Mouse (Mus musculus) limb, embryonic 13.5 days (tissue): Measurements from ENCODE around the gene Gm42372. TPM values are rescaled to one million over a fixed set of nuclear protein-coding genes. Genes with fewer than 3 reads are reported as not detected.

Experiments used
- ATAC-seq: fragments of 200-750 bp; cut with Nextera tagmentation; 2 replicates; pipeline ENCODE4 v1.8.0; 2017; ENCODE audit warnings: low read depth, moderate number of reproducible peaks, moderate TSS enrichment; ENCODE audit not compliant: low FRiP score
- H3K27ac ChIP-seq: fragments of 300-500 bp; sonication (generic); 2 replicates; pipeline ENCODE4 v1.5.1; 2015; ENCODE audit warnings: inconsistent platforms, mild to moderate bottlenecking, moderate library complexity
- H3K27me3 ChIP-seq: fragments of 300-500 bp; sonication (generic); 2 replicates; pipeline ENCODE4 v1.6.1; 2015; ENCODE audit warnings: mild to moderate bottlenecking, inconsistent platforms
- H3K36me3 ChIP-seq: fragments of 300-500 bp; sonication (generic); 2 replicates; pipeline ENCODE4 v1.6.1; 2015; ENCODE audit warnings: inconsistent platforms, mild to moderate bottlenecking, moderate library complexity
- H3K4me1 ChIP-seq: fragments of 300-500 bp; sonication (generic); 2 replicates; pipeline ENCODE4 v1.6.1; 2015; ENCODE audit warnings: inconsistent platforms
- H3K4me2 ChIP-seq: fragments of 300-500 bp; sonication (generic); replicated peaks from 2 replicates; pipeline ENCODE4 v1.6.1; 2015; ENCODE audit warnings: inconsistent platforms, mild to moderate bottlenecking, moderate library complexity
- H3K4me3 ChIP-seq: fragments of 300-500 bp; sonication (generic); 2 replicates; pipeline ENCODE4 v1.5.1; 2015; ENCODE audit warnings: moderate library complexity, mild to moderate bottlenecking, inconsistent platforms
- H3K9ac ChIP-seq: fragments of 300-500 bp; sonication (generic); 2 replicates; pipeline ENCODE4 v1.6.1; 2015; ENCODE audit warnings: mild to moderate bottlenecking, inconsistent platforms
- H3K9me3 ChIP-seq: fragments of 300-500 bp; sonication (generic); 2 replicates; pipeline ENCODE4 v1.6.1; 2016; ENCODE audit warnings: inconsistent platforms
- WGBS: fragments of 180-500 bp; shearing (Covaris S2); methylation state at CpG from one replicate; pipeline ENCODE4 v1.1.7; 2015; 5-methylcytosine and 5-hydroxymethylcytosine counted together
- polyA plus RNA-seq: library from polyadenylated mRNA; unstranded; fragments of >200 nt; fragmentation: Nextera tagmentation; extraction: Ambion mirVana; gene quantifications from 2 replicates; pipeline ENCODE4 v1.2.1, GENCODE M21; 2015

The Gm42372 gene
- polyA plus RNA-seq, 1 experiment from 2014 or later, result 0.27 TPM

DNA sequence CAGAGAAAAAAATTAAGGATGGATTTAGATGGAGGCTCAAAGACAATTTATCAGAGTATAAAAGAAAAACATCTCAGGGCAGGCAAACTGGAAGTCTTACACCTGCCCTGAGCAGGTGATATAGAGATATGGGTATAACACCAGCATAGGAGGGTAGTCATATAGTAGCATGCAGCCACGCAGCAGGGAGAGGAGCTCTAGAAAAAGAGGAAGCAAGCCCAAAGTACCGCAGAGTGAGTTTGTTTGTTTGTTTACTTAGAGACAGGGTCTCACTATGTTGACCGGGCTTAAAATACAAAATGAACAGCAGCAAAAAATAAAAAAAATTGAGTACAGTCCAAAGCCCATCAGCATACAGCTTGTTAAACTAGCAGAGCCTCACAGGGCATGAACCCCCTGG lies 11.7 kb upstream of the Gm42372 start:
- no peaks in the 10 kb centered on the region for H3K36me3 ChIP-seq
- no peaks in the 10 kb centered on the region for H3K9me3 ChIP-seq
- H3K4me1 ChIP-seq, result no peaks in the 10 kb centered on the region
- no peak for ATAC-seq
- H3K4me3 ChIP-seq, result no peak overlapping the region
- 86% methylated on average over 3 of the region's 3 CpGs for WGBS
- H3K9ac ChIP-seq, result no peak overlapping the region
- no peak overlapping the region for H3K4me2 ChIP-seq
- no peaks in the 10 kb centered on the region for H3K27me3 ChIP-seq
- no peak overlapping the region for H3K27ac ChIP-seq

DNA sequence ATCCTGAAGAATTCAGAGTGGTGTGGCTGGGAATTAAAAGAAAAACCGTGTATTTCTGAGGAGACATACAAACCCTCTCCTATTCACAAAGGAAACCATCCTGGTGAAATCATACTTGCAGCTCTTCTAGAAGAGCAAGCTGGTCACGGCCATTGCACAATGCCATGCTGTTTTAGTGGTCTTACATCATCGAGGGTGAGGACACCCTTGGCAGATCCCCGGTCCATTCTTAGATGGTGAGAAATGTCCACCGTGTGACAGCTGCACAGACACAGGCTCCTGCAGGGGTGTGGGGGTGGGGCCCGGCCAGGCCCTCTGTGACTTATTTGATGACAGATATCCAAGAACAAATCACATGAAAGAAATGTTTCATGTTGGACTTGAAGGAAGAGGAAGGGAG lies 8.9 kb upstream of the Gm42372 start:
- no peaks in the 10 kb centered on the region for H3K27me3 ChIP-seq
- H3K4me3 ChIP-seq, result no peak overlapping the region
- H3K9me3 ChIP-seq, result no peaks in the 10 kb centered on the region
- no peak overlapping the region for H3K27ac ChIP-seq
- 67% methylated on average over 6 of the region's 6 CpGs for WGBS
- ATAC-seq, result peak; percentile 72
- H3K9ac ChIP-seq, result no peak overlapping the region
- no peaks in the 10 kb centered on the region for H3K4me1 ChIP-seq
- H3K4me2 ChIP-seq, result no peak overlapping the region
- no peaks in the 10 kb centered on the region for H3K36me3 ChIP-seq

- no peak for ATAC-seq
- WGBS, result 64% methylated on average over 8 of the region's 8 CpGs
These were observed 6.6 kb upstream of the Gm42372 start for GRCm38 (mm10) chr7:16976298-16976697.

GRCm38 (mm10) chr7:16978173-16978572 lies 4.7 kb upstream of the Gm42372 start:
- no peak for ATAC-seq
- Histone ChIP-seq H3K4me2 (no peak overlapping the region), H3K4me3 (no peak overlapping the region), H3K4me1 (peaks cover 25% of the 10 kb centered on the region), H3K27ac (no peak overlapping the region), H3K9me3 (no peaks in the 10 kb centered on the region), H3K27me3 (no peaks in the 10 kb centered on the region), H3K36me3 (no peaks in the 10 kb centered on the region), H3K9ac (no peak overlapping the region)
- WGBS, result 82% methylated on average over 6 of the region's 6 CpGs

More at GRCm38 (mm10) chr7:16976298-16976697, 6.6 kb upstream of the Gm42372 start:
- Histone ChIP-seq H3K9ac (no peak overlapping the region), H3K36me3 (no peaks in the 10 kb centered on the region), H3K27me3 (no peaks in the 10 kb centered on the region), H3K9me3 (no peaks in the 10 kb centered on the region), H3K27ac (no peak overlapping the region), H3K4me2 (no peak overlapping the region), H3K4me3 (no peak overlapping the region), H3K4me1 (peaks cover 15% of the 10 kb centered on the region)

- Histone ChIP-seq H3K4me3 (no peak overlapping the region), H3K27me3 (no peaks in the 10 kb centered on the region), H3K4me1 (peaks cover 27% of the 10 kb centered on the region), H3K27ac (no peak overlapping the region), H3K9me3 (no peaks in the 10 kb centered on the region), H3K4me2 (no peak overlapping the region), H3K9ac (no peak overlapping the region), H3K36me3 (no peaks in the 10 kb centered on the region)
- no peak for ATAC-seq
- WGBS, result 92% methylated on average over 3 of the region's 3 CpGs
These were observed 4.3 kb upstream of the Gm42372 start for GRCm38 (mm10) chr7:16978593-16978992.

- peak overlapping the region; percentile 24 for H3K4me3 ChIP-seq
- peak overlapping the region; percentile 59 for H3K4me2 ChIP-seq
- H3K4me1 ChIP-seq, result peaks cover 30% of the 10 kb centered on the region
- peak; percentile 77 for ATAC-seq
- WGBS, result under 1% methylated on average over 12 of the region's 12 CpGs
- H3K27me3 ChIP-seq, result no peaks in the 10 kb centered on the region
- peak overlapping the region; percentile 85 for H3K27ac ChIP-seq
- H3K9ac ChIP-seq, result 0 out of 2 replicates have a peak overlapping the region, but pooled peaks have one; percentile 20
- no peaks in the 10 kb centered on the region for H3K36me3 ChIP-seq
- no peaks in the 10 kb centered on the region for H3K9me3 ChIP-seq
These were observed 2.5 kb upstream of the Gm42372 start for GRCm38 (mm10) chr7:16980348-16980747.

GRCm38 (mm10) chr7:16987541-16988149 lies 4.8 kb downstream of the Gm42372 start:
- 30% methylated on average over 7 of the region's 7 CpGs for WGBS
- no peaks in the 10 kb centered on the region for H3K27me3 ChIP-seq
- no peaks in the 10 kb centered on the region for H3K9me3 ChIP-seq
- no peak overlapping the region for H3K4me3 ChIP-seq
- no peaks in the 10 kb centered on the region for H3K36me3 ChIP-seq
- H3K4me1 ChIP-seq, result peaks cover 60% of the 10 kb centered on the region
- H3K9ac ChIP-seq, result no peak overlapping the region
- H3K4me2 ChIP-seq, result no peak overlapping the region
- ATAC-seq, result no peak
- peak overlapping the region; percentile 45 for H3K27ac ChIP-seq

DNA sequence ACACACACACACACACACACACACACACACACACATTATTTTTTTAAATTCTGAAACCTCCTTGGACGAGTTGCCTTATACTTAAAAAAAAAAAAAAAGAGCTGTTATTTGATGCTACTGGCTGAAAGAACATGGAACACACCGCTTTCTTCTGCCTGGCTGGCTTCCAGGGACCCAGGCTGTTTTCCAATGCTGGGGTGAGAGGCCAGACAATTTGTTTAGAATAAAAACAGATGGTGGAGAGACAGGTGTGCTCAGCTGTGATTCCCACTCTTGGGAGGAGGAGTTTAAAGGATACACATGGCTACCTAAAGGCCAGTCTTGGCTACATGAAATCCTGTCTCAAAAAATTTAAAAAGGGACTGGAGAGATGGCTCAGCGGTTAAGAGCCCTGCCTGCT lies 5.5 kb downstream of the Gm42372 start:
- no peak overlapping the region for H3K9ac ChIP-seq
- no peaks in the 10 kb centered on the region for H3K36me3 ChIP-seq
- WGBS, result 22% methylated on average over 3 of the region's 3 CpGs
- no peaks in the 10 kb centered on the region for H3K27me3 ChIP-seq
- ATAC-seq, result 0 out of 2 replicates have a peak, but pooled peaks have one; percentile 34
- peak overlapping the region; percentile 45; the same call in 1 of the 2 replicates for H3K27ac ChIP-seq
- no peak overlapping the region for H3K4me3 ChIP-seq
- H3K4me2 ChIP-seq, result no peak overlapping the region
- H3K4me1 ChIP-seq, result peaks cover 58% of the 10 kb centered on the region
- no peaks in the 10 kb centered on the region for H3K9me3 ChIP-seq

- Histone ChIP-seq H3K9ac (no peak overlapping the region), H3K4me1 (peaks cover 65% of the 10 kb centered on the region), H3K27ac (peak overlapping the region; percentile 94), H3K9me3 (no peaks in the 10 kb centered on the region), H3K4me2 (0 out of 2 replicates have a peak overlapping the region, but pooled peaks have one; percentile 4), H3K27me3 (no peaks in the 10 kb centered on the region), H3K36me3 (peaks cover under 1% of the 10 kb centered on the region; the same call in 1 of the 2 replicates), H3K4me3 (no peak overlapping the region)
- no peak for ATAC-seq
- WGBS, result 42% methylated on average over 15 of the region's 15 CpGs
These were observed 7.3 kb downstream of the Gm42372 start for GRCm38 (mm10) chr7:16990006-16990744.

DNA sequence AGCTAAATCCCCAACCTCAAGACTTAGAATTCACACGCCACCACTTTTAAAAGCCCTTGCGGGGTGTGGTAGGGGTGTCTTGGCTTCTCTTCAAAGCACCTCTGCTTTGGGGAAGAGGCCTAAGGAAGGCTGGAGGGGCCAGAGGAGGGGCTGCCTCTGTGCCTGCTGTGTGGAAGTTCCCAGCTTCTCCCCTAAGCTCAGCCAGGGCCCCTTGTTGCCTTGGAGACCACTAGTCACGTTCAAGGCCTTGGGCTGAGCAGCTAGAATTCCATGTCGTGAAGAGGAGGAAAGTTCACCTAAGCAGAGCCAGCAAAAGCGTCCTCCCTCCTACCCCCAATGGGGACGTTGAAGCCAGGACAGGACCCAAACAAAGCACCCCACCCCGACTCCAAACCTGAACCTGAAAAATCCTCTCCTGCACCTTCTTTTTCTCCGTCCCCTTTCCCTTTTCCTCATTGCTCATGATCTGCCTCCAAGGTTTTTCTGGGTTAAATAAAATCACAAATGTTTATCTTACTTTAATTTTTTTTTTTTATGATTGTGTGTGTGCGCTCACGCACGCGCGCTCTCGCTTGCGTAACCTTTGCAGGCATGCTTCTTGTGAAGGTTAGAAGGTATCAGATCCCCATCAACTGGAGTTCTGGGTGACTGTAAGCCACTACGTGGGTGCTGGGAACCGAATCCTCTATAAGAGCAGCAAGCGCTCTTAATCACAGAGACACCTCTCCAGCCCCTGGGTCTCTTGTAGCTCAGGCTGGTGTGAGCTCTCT lies 9.0 kb downstream of the Gm42372 start:
- Histone ChIP-seq H3K9ac (no peak overlapping the region), H3K4me2 (peak overlapping the region; percentile 52), H3K4me1 (peaks cover 80% of the 10 kb centered on the region), H3K9me3 (no peaks in the 10 kb centered on the region), H3K4me3 (peak overlapping the region; percentile 0; the same call in 1 of the 2 replicates), H3K36me3 (peaks cover 15% of the 10 kb centered on the region), H3K27me3 (no peaks in the 10 kb centered on the region), H3K27ac (peak overlapping the region; percentile 94)
- 45% methylated on average over 18 of the region's 18 CpGs for WGBS
- ATAC-seq, result peak; percentile 76

- no peaks in the 10 kb centered on the region for H3K27me3 ChIP-seq
- no peak for ATAC-seq
- peak within 1 kb of the TSS; percentile 90 for H3K9ac ChIP-seq
- H3K27ac ChIP-seq, result peak within 1 kb of the TSS; percentile 94
- H3K9me3 ChIP-seq, result no peaks in the 10 kb centered on the region
- peaks cover 80% of the 10 kb centered on the region for H3K4me1 ChIP-seq
- H3K36me3 ChIP-seq, result peaks cover 21% of the 10 kb centered on the region
- peak within 1 kb of the TSS; percentile 77 for H3K4me3 ChIP-seq
- H3K4me2 ChIP-seq, result peak within 1 kb of the TSS; percentile 88
- 93% methylated on average over 5 of the region's 5 CpGs for WGBS
These were observed 9.5 kb downstream of the Gm42372 start, which contains the start of gene Ccdc8 for GRCm38 (mm10) chr7:16992451-16992807. Gene Ccdc8, plus strand, starts transcription at chr7:16992708.
